Mouse (Mus musculus) lung, postnatal 0 days (tissue): Measurements from ENCODE around the gene Kcnk15.

Experiments
- CTCF ChIP-seq: IDR thresholded peaks from 2 replicates; pipeline ENCODE4 v1.5.1; 2016; ENCODE audit warnings: antibody characterized with exemption, mild to moderate bottlenecking
- EP300 ChIP-seq: IDR thresholded peaks from 2 replicates; pipeline ENCODE4 v1.6.1; 2016; ENCODE audit warnings: antibody characterized with exemption, mild to moderate bottlenecking, control low read depth

DNA sequence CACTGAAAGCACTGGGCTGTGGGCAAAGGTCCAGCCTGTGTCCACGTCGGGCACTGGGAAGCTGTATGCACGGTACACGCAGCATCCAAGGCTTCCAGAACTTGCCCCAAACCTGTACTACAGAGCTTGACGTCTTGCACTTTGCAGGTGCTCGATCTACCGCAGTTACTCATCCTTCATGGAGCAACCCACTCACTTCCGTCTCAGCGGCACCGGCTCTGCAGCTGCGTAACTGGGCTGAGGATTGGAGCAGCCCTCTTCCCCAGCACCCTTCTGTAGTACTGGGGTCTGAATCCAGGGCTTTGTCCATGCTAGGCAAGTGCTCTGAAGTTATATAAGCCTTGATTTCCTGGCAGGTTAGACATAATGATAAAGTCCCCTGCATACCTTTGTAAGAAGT is 37.8 kb downstream of the Kcnk15 start:
- TF ChIP-seq CTCF (no peak), EP300 (no peak)
